Comparison of ENCODE assay signal across 24 mouse cellular contexts in genomic region chr5:36897999-36898398, GRCm38 (mm10). TPM values are rescaled to one million over a fixed set of nuclear protein-coding genes. Genes with fewer than 3 reads are reported as not detected.
"Had no signal": no experiment of that assay in that cellular context is flagged by ENCODE, and none has a peak within 500 bp of the region (broad histone marks: within the 10 kb centered on the region; RNA-seq: fewer than 3 reads in every experiment).

No protein-coding gene starts in this region.

- H3K27ac ChIP-seq: limb, embryonic 10.5 days; limb, embryonic 13.5 days; liver, embryonic 13.5 days; stomach, embryonic 15.5 days had no signal

- H3K4me2 ChIP-seq: limb, embryonic 13.5 days; liver, embryonic 13.5 days; midbrain, embryonic 11.5 days; stomach, embryonic 15.5 days had no signal

- H3K9ac ChIP-seq: limb, embryonic 13.5 days; liver, embryonic 13.5 days; stomach, embryonic 15.5 days had no signal

- H3K4me3 ChIP-seq: limb, embryonic 10.5 days; limb, embryonic 13.5 days; liver, embryonic 13.5 days; stomach, embryonic 15.5 days had no signal

- H3K36me3 ChIP-seq: limb, embryonic 10.5 days; limb, embryonic 13.5 days; liver, embryonic 13.5 days; stomach, embryonic 15.5 days had no signal

- H3K4me1 ChIP-seq: limb, embryonic 10.5 days; limb, embryonic 13.5 days; liver, embryonic 13.5 days had no signal

- H3K9me3 ChIP-seq: limb, embryonic 10.5 days; limb, embryonic 13.5 days; liver, embryonic 13.5 days; stomach, embryonic 15.5 days had no signal

- H3K27me3 ChIP-seq: liver, embryonic 13.5 days; stomach, embryonic 15.5 days had no signal

- DNase-seq: kidney, adult 9 months; kidney, postnatal 14 days; kidney, postnatal 4 days; layer of hippocampus, adult 9-11 months; layer of hippocampus, postnatal 36 days; liver, embryonic 13.5 days; lung, adult 2 months; lung, postnatal 14 days; lung, postnatal 4 days; midbrain, embryonic 14.5 days; retina, postnatal 1 day; right cerebral cortex, postnatal 25 days; spleen, adult 18-20 months; thymus, postnatal 25 days had no signal

RNA-seq across cellular contexts. Expression of gene Ppp2r2c, which starts 29.7 kb away (rescaled TPM):
- total RNA-seq: megakaryocyte progenitor cell, adult 5-6 weeks; megakaryocyte-erythroid progenitor cell, adult 5-6 weeks; neutrophil, adult 5-6 weeks had no signal
- polyA plus RNA-seq: kidney, embryonic 16.5 days; liver, adult 2 months; thymus, postnatal 0 days had no signal
